In the genomic region with DNA sequence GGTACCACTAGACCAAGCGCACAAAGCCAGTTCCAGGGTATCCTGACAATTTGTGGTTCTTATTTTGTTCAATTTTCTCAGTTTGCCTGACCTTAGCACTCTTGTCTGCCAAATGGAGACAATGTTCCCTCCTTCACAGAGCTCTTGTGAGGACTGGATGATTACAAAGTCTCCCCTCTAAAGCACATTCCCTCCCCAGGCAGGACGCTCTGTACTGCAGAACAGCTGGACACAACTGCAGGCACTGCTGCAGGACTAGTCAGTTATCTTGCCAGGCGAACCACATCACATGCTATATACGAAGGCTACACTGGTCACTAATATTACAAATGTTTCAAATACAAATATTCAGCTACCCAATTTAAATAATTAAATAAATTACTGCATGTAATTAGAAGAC, we compare ENCODE assay signal across 12 mouse cellular contexts.
"Had no signal": no experiment of that assay in that cellular context is flagged by ENCODE, and none has a peak within 500 bp of the region (broad histone marks: within the 10 kb centered on the region; RNA-seq: fewer than 3 reads in every experiment).

No protein-coding gene starts in this region.

- DNase-seq: left cerebral cortex, postnatal 4 days; liver; liver, embryonic 13.5 days; liver, postnatal 0 days; lung, adult 18-20 months; lung, adult 2 months; lung, embryonic 14.5 days; lung, postnatal 10 days; lung, postnatal 14 days; lung, postnatal 36 days; lung, postnatal 4 days; midbrain, embryonic 14.5 days had no signal
